In genomic region chr19:39286825-39287224, GRCm38 (mm10) we compare ENCODE assay signal across 39 mouse cellular contexts. TPM values are rescaled to one million over a fixed set of nuclear protein-coding genes. Genes with fewer than 3 reads are reported as not detected.
"Had no signal": no experiment of that assay in that cellular context is flagged by ENCODE, and none has a peak within 500 bp of the region (broad histone marks: within the 10 kb centered on the region; RNA-seq: fewer than 3 reads in every experiment).

No protein-coding gene starts in this region.

- H3K9me3 ChIP-seq: embryonic facial prominence, embryonic 15.5 days had no signal

- DNase-seq: cerebellum, adult 2 months; cerebellum, adult 8-10 months; cerebellum, adult 9-10 months; cerebellum, adult 9-11 months; cerebellum, postnatal 10 days; cerebellum, postnatal 14 days; cerebellum, postnatal 25 days; cerebellum, postnatal 36 days; embryo, embryonic 11 days; forebrain, postnatal 0 days; gastrocnemius, adult 2 months; gastrocnemius, postnatal 10 days; gastrocnemius, postnatal 14 days; gastrocnemius, postnatal 25 days; gastrocnemius, postnatal 36 days; heart, adult 18-20 months; heart, adult 2 months had no signal

- H3K27ac ChIP-seq: embryonic facial prominence, embryonic 10.5 days; embryonic facial prominence, embryonic 12.5 days; embryonic facial prominence, embryonic 13.5 days; embryonic facial prominence, embryonic 15.5 days; forebrain, embryonic 10.5 days; forebrain, embryonic 12.5 days; forebrain, embryonic 13.5 days; forebrain, embryonic 15.5 days; gastrocnemius, adult 2 months; heart, adult 2 months had no signal

- H3K36me3 ChIP-seq: embryonic facial prominence, embryonic 10.5 days; embryonic facial prominence, embryonic 12.5 days; embryonic facial prominence, embryonic 13.5 days; embryonic facial prominence, embryonic 15.5 days; forebrain, embryonic 10.5 days; forebrain, embryonic 12.5 days; forebrain, embryonic 15.5 days had no signal

- H3K4me3 ChIP-seq: embryonic facial prominence, embryonic 10.5 days; embryonic facial prominence, embryonic 12.5 days; embryonic facial prominence, embryonic 13.5 days; embryonic facial prominence, embryonic 15.5 days; erythroblast, embryonic 14.5 days; forebrain, embryonic 10.5 days; forebrain, embryonic 12.5 days; forebrain, embryonic 13.5 days; forebrain, embryonic 15.5 days; gastrocnemius, adult 2 months; heart, adult 2 months had no signal

- H3K9ac ChIP-seq: embryonic facial prominence, embryonic 12.5 days; embryonic facial prominence, embryonic 13.5 days; embryonic facial prominence, embryonic 15.5 days; forebrain, embryonic 12.5 days; forebrain, embryonic 13.5 days; forebrain, embryonic 15.5 days; forebrain, postnatal 0 days had no signal

- H3K4me2 ChIP-seq: embryonic facial prominence, embryonic 12.5 days; embryonic facial prominence, embryonic 13.5 days; embryonic facial prominence, embryonic 15.5 days; forebrain, embryonic 12.5 days; forebrain, embryonic 13.5 days; forebrain, embryonic 15.5 days had no signal

- H3K27me3 ChIP-seq: embryonic facial prominence, embryonic 12.5 days; embryonic facial prominence, embryonic 13.5 days; embryonic facial prominence, embryonic 15.5 days; forebrain, embryonic 12.5 days; forebrain, embryonic 13.5 days; forebrain, embryonic 15.5 days had no signal

- ATAC-seq: forebrain, embryonic 13.5 days; forebrain, embryonic 14.5 days; forebrain, embryonic 15.5 days; forebrain, embryonic 16.5 days; forebrain, postnatal 0 days had no signal

- H3K4me1 ChIP-seq: embryonic facial prominence, embryonic 10.5 days; embryonic facial prominence, embryonic 12.5 days; embryonic facial prominence, embryonic 13.5 days; embryonic facial prominence, embryonic 15.5 days; forebrain, embryonic 10.5 days; forebrain, embryonic 12.5 days; forebrain, embryonic 13.5 days; forebrain, embryonic 15.5 days had no signal

RNA-seq across cellular contexts. Expression of gene Cyp2c29, which starts 17.6 kb away (rescaled TPM):
- total RNA-seq: common myeloid progenitor, adult 5-6 weeks; forebrain, postnatal 0 days; gastrocnemius, adult 2 months; gastrocnemius, adult 8-10 months; gastrocnemius, postnatal 10 days; gastrocnemius, postnatal 14 days; gastrocnemius, postnatal 25 days; gastrocnemius, postnatal 36 days; gastrocnemius, postnatal 4 days; granulocyte monocyte progenitor cell, adult 5-6 weeks; heart, adult 18-20 months; heart, adult 2 months; heart, adult 8-10 months had no signal
- polyA plus RNA-seq: cerebellum, adult 2 months; cortical plate, adult 2 months; embryonic facial prominence, embryonic 10.5 days; embryonic facial prominence, embryonic 11.5 days; embryonic facial prominence, embryonic 12.5 days; embryonic facial prominence, embryonic 13.5 days; embryonic facial prominence, embryonic 14.5 days; embryonic facial prominence, embryonic 15.5 days; erythroblast, embryonic 14.5 days; forebrain, embryonic 10.5 days; forebrain, embryonic 11.5 days; forebrain, embryonic 12.5 days; forebrain, embryonic 13.5 days; forebrain, embryonic 14.5 days; forebrain, embryonic 15.5 days; forebrain, embryonic 16.5 days; forebrain, postnatal 0 days; frontal cortex, adult 2 months; gonadal fat pad, adult 2 months; heart, adult 2 months had no signal
